Comparison of ENCODE assay signal across 15 mouse cellular contexts in the genomic region with DNA sequence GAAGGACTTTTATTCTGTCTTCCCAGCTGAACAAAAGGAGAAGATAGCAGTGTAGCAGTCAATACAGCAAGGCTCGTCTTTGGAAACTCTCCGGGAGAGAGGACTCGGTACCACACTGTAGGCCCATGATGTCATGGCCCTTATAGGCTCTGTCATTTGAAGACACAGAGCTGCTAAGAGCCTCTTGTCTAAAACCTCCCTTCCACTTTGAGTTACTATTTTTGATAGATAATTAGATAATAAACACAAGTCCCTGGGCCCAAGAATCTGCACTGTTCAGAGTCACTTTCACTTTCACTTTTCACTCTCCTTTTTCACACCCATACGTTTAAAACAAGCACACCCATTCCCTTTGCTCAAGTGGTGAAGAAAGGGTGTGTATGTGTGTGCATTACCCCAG. TPM values are rescaled to one million over a fixed set of nuclear protein-coding genes. Genes with fewer than 3 reads are reported as not detected.
DNase-seq lines count a peak whose midpoint lies in the region; ATAC-seq lines count a peak whose summit lies in the region.
"Had no signal": no experiment of that assay in that cellular context is flagged by ENCODE, and none has a peak within 500 bp of the region (broad histone marks: within the 10 kb centered on the region; RNA-seq: fewer than 3 reads in every experiment).

No protein-coding gene starts in this region.

- H3K9ac ChIP-seq in liver, embryonic 16.5 days (ENCODE audit: low read depth, low read length): no peak overlapping the region
- no peak overlapping the region for H3K9ac ChIP-seq in kidney, embryonic 14.5 days (ENCODE audit: low read depth, low read length)
- H3K9ac ChIP-seq: hindbrain, embryonic 14.5 days; neural tube, embryonic 13.5 days had no signal

- peak overlapping the region; percentile 46 for H3K4me2 ChIP-seq in liver, embryonic 16.5 days (ENCODE audit: low read depth, low read length)
- H3K4me2 ChIP-seq in kidney, embryonic 14.5 days (replicated peaks; ENCODE audit: low read depth, low read length): no peak overlapping the region
- H3K4me2 ChIP-seq: hindbrain, embryonic 14.5 days; neural tube, embryonic 13.5 days had no signal

- peaks cover 63% of the 10 kb centered on the region for H3K36me3 ChIP-seq in heart, embryonic 10.5 days
- peaks cover 6% of the 10 kb centered on the region; the same call in 1 of the 2 replicates for H3K36me3 ChIP-seq in liver, embryonic 16.5 days (ENCODE audit: control insufficient read depth, insufficient read depth)
- peaks cover 18% of the 10 kb centered on the region; the same call in 1 of the 2 replicates for H3K36me3 ChIP-seq in kidney, embryonic 14.5 days (ENCODE audit: control insufficient read depth, insufficient read depth, low read length)
- H3K36me3 ChIP-seq: neural tube, embryonic 13.5 days had no signal

- 75% methylated on average over 4 of the region's 4 CpGs for WGBS in heart, embryonic 10.5 days
- 58% methylated on average over 4 of the region's 4 CpGs for WGBS in liver, embryonic 16.5 days (ENCODE audit: insufficient replicate concordance)
- WGBS in kidney, embryonic 14.5 days: 82% methylated on average over 4 of the region's 4 CpGs

- no peak overlapping the region for H3K27ac ChIP-seq in heart, embryonic 10.5 days
- H3K27ac ChIP-seq in liver, embryonic 16.5 days (ENCODE audit: low read length): peak overlapping the region; percentile 58
- no peak overlapping the region for H3K27ac ChIP-seq in kidney, embryonic 14.5 days (ENCODE audit: low read depth, low read length)
- H3K27ac ChIP-seq: hindbrain, embryonic 14.5 days; limb, embryonic 10.5 days; macrophage; neural tube, embryonic 13.5 days had no signal

- no peak overlapping the region for H3K4me3 ChIP-seq in heart, embryonic 10.5 days
- H3K4me3 ChIP-seq in liver, embryonic 16.5 days (ENCODE audit: low read depth, low read length): peak overlapping the region; percentile 35
- H3K4me3 ChIP-seq in kidney, embryonic 14.5 days (ENCODE audit: low read length): no peak overlapping the region
- H3K4me3 ChIP-seq: limb, embryonic 10.5 days; neural tube, embryonic 13.5 days had no signal

- DNase-seq in heart, adult 11 months: peak; percentile 72
- DNase-seq in heart, embryonic 10.5 days (ENCODE audit: low spot score): no peak
- DNase-seq in 416B (ENCODE audit: low read depth): peak; percentile 49
- no peak for DNase-seq in layer of hippocampus, postnatal 36 days
- DNase-seq in cerebellum, adult 11 months: no peak
- DNase-seq: right cerebral cortex, postnatal 25 days had no signal

- H3K9me3 ChIP-seq in heart, embryonic 10.5 days: no peaks in the 10 kb centered on the region
- H3K9me3 ChIP-seq in liver, embryonic 16.5 days (replicated peaks; ENCODE audit: control insufficient read depth, low read length): no peaks in the 10 kb centered on the region
- H3K9me3 ChIP-seq in kidney, embryonic 14.5 days (ENCODE audit: control insufficient read depth, low read length): no peaks in the 10 kb centered on the region
- H3K9me3 ChIP-seq: limb, embryonic 10.5 days; neural tube, embryonic 13.5 days had no signal

- ATAC-seq in common myeloid progenitor, adult 5-6 weeks (replicated peaks; ENCODE audit: low read depth, poor library complexity, severe bottlenecking): peak; percentile 40
- ATAC-seq in liver, embryonic 16.5 days (ENCODE audit: low read depth): peak; percentile 28; the same call in 1 of the 2 replicates
- no peak for ATAC-seq in kidney, embryonic 14.5 days (ENCODE audit: low FRiP score, low TSS enrichment)

- no peaks in the 10 kb centered on the region for H3K4me1 ChIP-seq in heart, embryonic 10.5 days
- H3K4me1 ChIP-seq in liver, embryonic 16.5 days (ENCODE audit: control insufficient read depth, low read depth, low read length): peaks cover 4% of the 10 kb centered on the region
- no peaks in the 10 kb centered on the region for H3K4me1 ChIP-seq in kidney, embryonic 14.5 days (ENCODE audit: control insufficient read depth, insufficient read depth, low read length)
- H3K4me1 ChIP-seq: limb, embryonic 10.5 days; neural tube, embryonic 13.5 days had no signal

- no peaks in the 10 kb centered on the region for H3K27me3 ChIP-seq in heart, embryonic 10.5 days (ENCODE audit: insufficient read depth, poor library complexity, severe bottlenecking)
- no peaks in the 10 kb centered on the region for H3K27me3 ChIP-seq in liver, embryonic 16.5 days (ENCODE audit: control insufficient read depth, insufficient read depth, low read depth, low read length)
- H3K27me3 ChIP-seq in kidney, embryonic 14.5 days (ENCODE audit: control insufficient read depth, insufficient read depth, low read length): no peaks in the 10 kb centered on the region
- H3K27me3 ChIP-seq: neural tube, embryonic 13.5 days had no signal

RNA-seq across cellular contexts. Expression of a gene that starts 9.7 kb away (rescaled TPM):
- 0.85 and 2.6 TPM in 2 replicates for polyA plus RNA-seq in heart, embryonic 10.5 days (2016; fragmentation: Nextera tagmentation; extraction: Ambion mirVana)
- total RNA-seq in common myeloid progenitor, adult 5-6 weeks (2017): 0.78 TPM in 1 of 2 replicates, not detected in the other
- polyA plus RNA-seq in liver, embryonic 16.5 days (2015; fragmentation: Nextera tagmentation; extraction: Ambion mirVana): 0.72 and 0.92 TPM in 2 replicates
- total RNA-seq in layer of hippocampus, postnatal 36 days (2021): 1 to 10 TPM; 2.2 to 3.3 TPM
- polyA plus RNA-seq in kidney, embryonic 14.5 days (2014; fragmentation: Nextera tagmentation; extraction: Ambion mirVana): 6.0 and 11.6 TPM in 2 replicates
- polyA plus RNA-seq: limb, embryonic 10.5 days; macrophage had no signal

RNA-seq across cellular contexts. Expression of a gene that starts 16.2 kb away (rescaled TPM):
- polyA plus RNA-seq in heart, embryonic 10.5 days (2016; fragmentation: Nextera tagmentation; extraction: Ambion mirVana): 37.8 and 38.7 TPM in 2 replicates
- 35.0 and 68.7 TPM in 2 replicates for total RNA-seq in common myeloid progenitor, adult 5-6 weeks (2017)
- 25.2 and 25.4 TPM in 2 replicates for polyA plus RNA-seq in liver, embryonic 16.5 days (2015; fragmentation: Nextera tagmentation; extraction: Ambion mirVana)
- total RNA-seq in layer of hippocampus, postnatal 36 days (2021): 1 to 10 TPM; 1.6 to 1.7 TPM
- polyA plus RNA-seq in kidney, embryonic 14.5 days (2014; fragmentation: Nextera tagmentation; extraction: Ambion mirVana): 83.5 and 91.2 TPM in 2 replicates

RNA-seq across cellular contexts. Expression of a gene that starts 43.5 kb away (rescaled TPM):
- polyA plus RNA-seq in heart, embryonic 10.5 days (2016; fragmentation: Nextera tagmentation; extraction: Ambion mirVana): not detected in 2 replicates
- not detected in 2 replicates for total RNA-seq in common myeloid progenitor, adult 5-6 weeks (2017)
- polyA plus RNA-seq in liver, embryonic 16.5 days (2015; fragmentation: Nextera tagmentation; extraction: Ambion mirVana): not detected in 2 replicates
- not detected for total RNA-seq in layer of hippocampus, postnatal 36 days (2021)
- polyA plus RNA-seq in kidney, embryonic 14.5 days (2014; fragmentation: Nextera tagmentation; extraction: Ambion mirVana): not detected in 2 replicates
- polyA plus RNA-seq: embryonic facial prominence, embryonic 11.5 days; frontal cortex, adult 2 months; hindbrain, embryonic 14.5 days; limb, embryonic 10.5 days; macrophage; neural tube, embryonic 13.5 days had no signal

Comparison
In these comparisons a context has a peak if more than half of its experiments do, and no peak if none do; other contexts are left out.
1. DNase-seq: peak in heart, adult 11 months (single experiment) and 416B (single experiment); none in heart, embryonic 10.5 days (single experiment), layer of hippocampus, postnatal 36 days (0 of 2) and cerebellum, adult 11 months (single experiment).